Mouse (Mus musculus) heart, embryonic 15.5 days (tissue): ENCODE data around the gene Tmem150a. TPM values are rescaled to one million over a fixed set of nuclear protein-coding genes. Genes with fewer than 3 reads are reported as not detected.

ENCODE experiments used
- ATAC-seq: fragments of 200-750 bp; cut with Nextera tagmentation; replicated peaks from 2 replicates; pipeline ENCODE4 v1.8.0; 2017; ENCODE audit warnings: low read depth, moderate TSS enrichment; ENCODE audit not compliant: insufficient number of reproducible peaks, insufficient read depth, low FRiP score
- H3K27ac ChIP-seq: fragments of 300-500 bp; sonication (generic); 2 replicates; pipeline ENCODE4 v1.5.1; 2015; ENCODE audit warnings: mild to moderate bottlenecking, inconsistent platforms
- H3K27me3 ChIP-seq: fragments of 300-500 bp; sonication (generic); 2 replicates; pipeline ENCODE4 v1.6.1; 2015; ENCODE audit warnings: inconsistent platforms
- H3K36me3 ChIP-seq: fragments of 300-500 bp; sonication (generic); 2 replicates; pipeline ENCODE4 v1.6.1; 2015; ENCODE audit warnings: mild to moderate bottlenecking, inconsistent platforms
- H3K4me1 ChIP-seq: fragments of 300-500 bp; sonication (generic); replicated peaks from 2 replicates; pipeline ENCODE4 v1.6.1; 2015; ENCODE audit warnings: inconsistent platforms
- H3K4me2 ChIP-seq: fragments of 300-500 bp; sonication (generic); 2 replicates; pipeline ENCODE4 v1.6.1; 2015; ENCODE audit warnings: inconsistent platforms, mild to moderate bottlenecking, moderate library complexity
- H3K4me3 ChIP-seq: fragments of 300-500 bp; sonication (generic); 2 replicates; pipeline ENCODE4 v1.5.1; 2015; ENCODE audit warnings: mild to moderate bottlenecking, inconsistent platforms
- H3K9ac ChIP-seq: fragments of 300-500 bp; sonication (generic); 2 replicates; pipeline ENCODE4 v1.6.1; 2015; ENCODE audit warnings: mild to moderate bottlenecking, inconsistent platforms
- H3K9me3 ChIP-seq: fragments of 300-500 bp; sonication (generic); replicated peaks from 2 replicates; pipeline ENCODE4 v1.6.1; 2016; ENCODE audit warnings: inconsistent platforms
- WGBS: fragments of 180-500 bp; shearing (Covaris S2); methylation state at CpG from one replicate; pipeline ENCODE4 v1.1.7; 2015; ENCODE audit warnings: mixed read lengths; 5-methylcytosine and 5-hydroxymethylcytosine counted together
- polyA plus RNA-seq: library from polyadenylated mRNA; unstranded; fragments of >200 nt; fragmentation: Nextera tagmentation; extraction: Ambion mirVana; gene quantifications from 2 replicates; pipeline ENCODE4 v1.2.1, GENCODE M21; 2015

The Tmem150a gene
- 11.1 and 12.8 TPM in 2 replicates for polyA plus RNA-seq

DNA sequence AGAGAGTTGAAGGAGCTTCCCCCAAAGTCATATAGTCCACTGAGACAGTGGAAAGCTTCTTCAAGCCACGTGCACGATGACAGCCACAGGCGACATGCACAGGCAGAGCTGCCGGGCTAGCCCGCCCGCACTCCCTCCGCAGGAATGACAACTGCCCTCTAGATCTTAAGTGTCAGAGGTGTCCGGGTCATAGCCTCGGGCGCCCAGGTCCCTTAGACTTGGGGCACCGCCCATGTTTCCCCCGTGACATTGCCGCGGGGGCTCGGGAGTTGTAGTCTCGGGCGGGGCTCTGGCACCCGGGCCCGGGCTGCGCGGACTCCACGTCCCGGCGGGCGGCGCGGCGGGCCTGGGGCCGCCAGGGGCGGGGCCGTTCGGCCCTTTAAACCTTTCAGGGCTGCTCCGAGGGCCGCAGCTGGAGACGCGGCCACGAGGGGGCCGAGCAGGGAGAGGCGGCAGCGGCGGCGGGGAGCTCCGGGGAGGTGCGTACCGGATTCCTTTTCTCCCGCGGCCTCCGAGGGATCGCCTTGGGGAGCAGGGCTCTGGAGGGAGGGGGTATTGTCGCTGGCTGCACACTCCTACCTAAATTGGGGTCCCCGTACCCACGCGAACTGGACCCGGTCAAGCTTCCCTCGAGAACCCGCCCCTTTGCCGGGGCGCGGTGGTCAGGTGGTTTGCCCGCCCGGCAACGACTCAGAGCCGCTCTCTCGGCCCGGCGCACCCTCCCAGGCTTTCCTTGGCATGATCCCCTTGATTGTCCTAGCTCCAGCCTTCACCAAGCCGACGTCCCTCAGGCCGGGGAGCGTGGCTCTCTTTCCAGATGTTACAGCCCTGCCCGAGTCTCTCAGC lies at the start of gene Tmem150a:
Gene Tmem150a, plus strand, starts transcription at position 382 of the 846 bp plus-strand sequence.
- peaks cover 22% of the 10 kb centered on the region for H3K36me3 ChIP-seq
- H3K4me3 ChIP-seq: peak within 1 kb of the TSS; percentile 82
- WGBS: under 1% methylated on average over 70 of the region's 71 CpGs
- H3K4me1 ChIP-seq: peaks cover 54% of the 10 kb centered on the region
- H3K27ac ChIP-seq: peak within 1 kb of the TSS; percentile 29
- H3K4me2 ChIP-seq: peak within 1 kb of the TSS; percentile 94
- peak; percentile 93 for ATAC-seq
- H3K9ac ChIP-seq: peak within 1 kb of the TSS; percentile 75
- H3K27me3 ChIP-seq: no peaks in the 10 kb centered on the region
- no peaks in the 10 kb centered on the region for H3K9me3 ChIP-seq

DNA sequence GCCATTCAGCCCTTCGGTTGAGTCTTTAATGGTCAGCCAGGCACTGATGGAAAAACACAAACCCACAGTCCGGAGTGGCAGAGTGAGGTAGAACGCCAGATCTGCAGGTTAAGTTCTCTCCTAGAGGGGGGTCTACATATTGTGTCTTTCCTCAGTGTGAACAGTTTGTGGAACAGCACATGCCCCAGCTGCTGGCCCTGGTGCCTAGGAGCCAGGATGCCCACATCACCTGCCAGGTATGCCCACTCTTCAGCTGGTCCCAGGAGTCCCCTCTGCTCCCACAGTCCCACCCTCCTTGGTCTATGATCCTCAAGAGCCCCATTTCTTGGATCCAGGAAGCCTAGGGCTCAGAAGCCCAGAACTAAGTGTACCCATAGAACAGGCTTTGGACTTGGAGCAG lies 43.0 kb upstream of the Tmem150a start:
- no peaks in the 10 kb centered on the region for H3K27me3 ChIP-seq
- no peaks in the 10 kb centered on the region for H3K9me3 ChIP-seq
- no peak overlapping the region for H3K27ac ChIP-seq
- 89% methylated on average over 3 of the region's 3 CpGs for WGBS
- no peaks in the 10 kb centered on the region for H3K36me3 ChIP-seq
- H3K9ac ChIP-seq: no peak overlapping the region
- ATAC-seq: no peak
- H3K4me2 ChIP-seq: no peak overlapping the region
- no peak overlapping the region for H3K4me3 ChIP-seq
- peaks cover 20% of the 10 kb centered on the region for H3K4me1 ChIP-seq

DNA sequence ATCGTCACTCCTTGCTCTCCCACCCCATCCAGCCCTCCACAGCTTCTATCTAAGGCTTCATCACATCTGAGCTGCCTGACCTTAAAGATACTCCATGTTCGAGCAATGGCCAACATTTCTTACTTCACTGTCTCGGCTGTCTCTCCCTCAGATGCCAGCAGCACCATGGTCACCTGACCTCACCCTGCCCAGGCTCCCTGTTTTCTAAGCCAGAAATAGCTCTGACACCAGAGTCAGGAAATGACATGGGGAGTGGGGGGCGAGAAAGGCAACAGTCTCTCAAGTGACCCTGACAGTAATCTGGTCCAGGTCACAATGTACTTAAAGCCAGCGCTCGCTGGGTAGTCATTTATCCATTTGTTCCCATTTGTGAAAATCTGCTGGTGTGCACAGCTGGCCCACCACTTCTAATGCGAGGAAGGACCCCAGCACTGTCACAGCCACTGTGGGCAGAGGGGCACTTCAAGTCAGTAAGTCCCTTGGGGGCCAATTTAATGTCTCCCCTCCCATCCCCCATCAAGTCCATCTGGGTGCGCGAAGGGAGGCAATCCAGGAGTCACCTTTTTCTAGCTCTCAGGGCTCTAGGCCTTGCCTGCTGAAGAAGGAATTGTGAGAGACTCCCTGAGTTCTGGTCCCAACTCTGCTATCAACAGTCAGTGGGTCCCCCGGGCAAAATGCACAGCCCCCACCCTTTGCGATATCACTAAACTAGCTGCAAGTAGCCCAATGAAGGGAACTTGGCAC lies 42.0 kb upstream of the Tmem150a start:
- Histone ChIP-seq H3K36me3 (peaks cover 11% of the 10 kb centered on the region), H3K4me3 (no peak overlapping the region), H3K4me2 (no peak overlapping the region), H3K27me3 (no peaks in the 10 kb centered on the region), H3K27ac (peak overlapping the region; percentile 77), H3K9ac (no peak overlapping the region), H3K4me1 (peaks cover 20% of the 10 kb centered on the region), H3K9me3 (no peaks in the 10 kb centered on the region)
- ATAC-seq: peak; percentile 59; the same call in 1 of the 2 replicates
- 52% methylated on average over 11 of the region's 11 CpGs for WGBS

DNA sequence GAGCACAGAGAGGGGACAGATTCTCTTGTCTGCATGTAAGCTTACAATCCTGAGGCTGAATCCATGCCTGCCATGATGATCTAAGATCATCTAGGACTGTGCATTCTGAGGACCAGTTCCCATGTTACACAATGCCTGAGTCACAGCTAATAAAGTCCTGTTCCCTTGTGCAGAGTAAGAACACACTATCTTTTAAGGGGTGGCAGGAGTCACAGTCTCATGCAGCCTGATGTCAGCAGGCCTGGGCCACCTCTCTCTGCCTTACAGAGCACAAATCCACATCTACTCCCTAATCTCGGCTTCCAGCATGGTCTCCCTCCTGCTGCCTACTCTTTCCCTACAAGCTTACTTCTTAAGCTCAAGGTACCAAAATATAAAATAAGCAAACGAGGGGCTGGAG lies 39.9 kb upstream of the Tmem150a start:
- Histone ChIP-seq H3K36me3 (peaks cover 25% of the 10 kb centered on the region), H3K9me3 (no peaks in the 10 kb centered on the region), H3K9ac (no peak overlapping the region), H3K4me3 (no peak overlapping the region), H3K4me1 (peaks cover 20% of the 10 kb centered on the region), H3K27ac (peak overlapping the region; percentile 46; the same call in 1 of the 2 replicates), H3K27me3 (no peaks in the 10 kb centered on the region), H3K4me2 (no peak overlapping the region)
- ATAC-seq: no peak
- WGBS: 71% methylated on average over 2 of the region's 2 CpGs

DNA sequence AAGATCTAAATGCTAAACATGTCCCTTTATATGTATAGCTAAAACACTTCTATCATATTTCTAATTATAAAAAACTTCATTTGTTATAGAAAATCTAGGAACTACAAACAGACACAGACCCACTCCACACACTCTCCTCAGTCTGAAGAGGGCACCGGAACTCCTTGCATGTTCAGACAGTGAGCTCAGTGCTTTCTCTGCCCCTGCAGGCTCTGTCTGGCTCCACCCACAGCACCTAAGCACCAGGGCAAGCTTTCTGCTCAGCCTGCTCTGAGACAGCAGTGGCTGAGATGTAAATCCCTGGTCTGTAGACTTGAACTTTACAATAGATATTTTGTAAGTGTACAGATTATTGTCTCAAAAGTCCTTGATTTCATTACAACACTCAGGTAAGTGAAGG lies 39.2 kb upstream of the Tmem150a start:
- Histone ChIP-seq H3K9me3 (no peaks in the 10 kb centered on the region), H3K9ac (no peak overlapping the region), H3K27me3 (no peaks in the 10 kb centered on the region), H3K4me1 (peaks cover 20% of the 10 kb centered on the region), H3K27ac (peak overlapping the region; percentile 39; the same call in 1 of the 2 replicates), H3K4me3 (no peak overlapping the region), H3K36me3 (peaks cover 32% of the 10 kb centered on the region), H3K4me2 (no peak overlapping the region)
- 26% methylated on average over 1 of the region's 1 CpGs for WGBS
- no peak for ATAC-seq

DNA sequence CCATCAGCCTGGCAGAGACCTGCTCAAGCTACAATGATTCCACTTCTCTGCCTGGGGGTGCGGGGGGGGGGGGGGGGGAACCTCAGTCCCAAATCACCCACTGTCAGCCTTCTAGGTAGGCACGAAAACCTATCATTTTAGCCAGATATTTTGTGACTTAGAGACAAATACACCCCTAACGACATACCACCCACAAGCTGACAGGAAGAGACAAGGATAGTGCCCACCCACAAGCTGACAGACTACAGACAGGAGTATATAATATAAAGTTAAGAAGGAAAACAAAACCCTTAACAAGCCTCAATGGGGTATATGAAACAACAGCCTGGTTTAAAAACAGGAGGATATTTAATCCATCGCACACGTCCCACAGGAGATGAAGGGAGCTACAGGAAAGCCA lies 36.8 kb upstream of the Tmem150a start:
- no peak overlapping the region for H3K4me3 ChIP-seq
- H3K9me3 ChIP-seq: no peaks in the 10 kb centered on the region
- H3K27me3 ChIP-seq: no peaks in the 10 kb centered on the region
- 77% methylated on average over 5 of the region's 5 CpGs for WGBS
- no peak overlapping the region for H3K4me2 ChIP-seq
- no peak overlapping the region for H3K27ac ChIP-seq
- H3K9ac ChIP-seq: no peak overlapping the region
- H3K36me3 ChIP-seq: peaks cover 55% of the 10 kb centered on the region
- no peak for ATAC-seq
- peaks cover 9% of the 10 kb centered on the region for H3K4me1 ChIP-seq

DNA sequence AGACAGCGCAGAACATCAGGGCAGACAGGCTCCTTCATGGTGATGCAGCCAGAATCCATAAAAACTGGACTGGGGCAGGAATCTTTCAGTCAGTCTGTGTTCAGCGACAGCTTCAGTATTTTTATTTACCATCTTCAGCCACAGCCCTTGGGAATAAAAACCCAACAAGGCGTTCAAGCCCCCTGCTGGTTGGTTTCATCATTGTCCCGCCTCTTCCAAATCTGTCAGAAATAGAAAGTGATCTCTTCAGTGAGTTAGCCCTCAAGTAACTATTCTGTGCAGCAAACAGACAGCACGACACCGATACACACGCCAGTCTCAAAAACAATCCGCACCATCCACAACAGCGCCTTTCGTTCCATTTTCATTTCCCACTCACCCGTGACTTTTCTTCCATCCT lies 36.2 kb upstream of the Tmem150a start:
- Histone ChIP-seq H3K4me3 (no peak overlapping the region), H3K27me3 (no peaks in the 10 kb centered on the region), H3K27ac (no peak overlapping the region), H3K36me3 (peaks cover 59% of the 10 kb centered on the region), H3K4me1 (peaks cover 6% of the 10 kb centered on the region; the same call in 1 of the 2 replicates), H3K9ac (no peak overlapping the region), H3K4me2 (no peak overlapping the region), H3K9me3 (no peaks in the 10 kb centered on the region)
- 63% methylated on average over 11 of the region's 11 CpGs for WGBS
- no peak for ATAC-seq

DNA sequence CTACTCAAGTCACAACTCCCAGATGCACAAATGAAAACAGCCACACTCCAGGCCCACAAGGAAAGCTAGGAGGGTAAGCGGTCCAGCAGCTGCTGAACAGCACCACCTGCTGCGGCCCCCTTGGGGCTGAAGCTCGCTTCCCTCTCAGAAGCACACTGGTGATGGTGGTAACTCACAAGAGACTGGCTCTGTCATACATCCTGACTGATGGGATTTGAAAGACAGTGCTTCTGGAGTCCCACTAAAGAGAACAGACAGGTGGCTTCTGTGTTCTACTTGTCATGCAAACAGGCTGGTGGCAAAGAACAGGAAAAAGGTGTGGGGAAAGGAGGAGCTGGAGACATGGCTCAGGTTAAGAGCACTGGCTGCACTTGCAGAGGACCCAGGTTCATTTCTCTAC lies 32.3 kb upstream of the Tmem150a start:
- over 99% methylated on average over 3 of the region's 3 CpGs for WGBS
- Histone ChIP-seq H3K4me1 (no peaks in the 10 kb centered on the region), H3K36me3 (peaks cover 77% of the 10 kb centered on the region), H3K4me3 (no peak overlapping the region), H3K4me2 (no peak overlapping the region), H3K27me3 (no peaks in the 10 kb centered on the region), H3K9ac (no peak overlapping the region), H3K9me3 (no peaks in the 10 kb centered on the region), H3K27ac (no peak overlapping the region)
- ATAC-seq: no peak

DNA sequence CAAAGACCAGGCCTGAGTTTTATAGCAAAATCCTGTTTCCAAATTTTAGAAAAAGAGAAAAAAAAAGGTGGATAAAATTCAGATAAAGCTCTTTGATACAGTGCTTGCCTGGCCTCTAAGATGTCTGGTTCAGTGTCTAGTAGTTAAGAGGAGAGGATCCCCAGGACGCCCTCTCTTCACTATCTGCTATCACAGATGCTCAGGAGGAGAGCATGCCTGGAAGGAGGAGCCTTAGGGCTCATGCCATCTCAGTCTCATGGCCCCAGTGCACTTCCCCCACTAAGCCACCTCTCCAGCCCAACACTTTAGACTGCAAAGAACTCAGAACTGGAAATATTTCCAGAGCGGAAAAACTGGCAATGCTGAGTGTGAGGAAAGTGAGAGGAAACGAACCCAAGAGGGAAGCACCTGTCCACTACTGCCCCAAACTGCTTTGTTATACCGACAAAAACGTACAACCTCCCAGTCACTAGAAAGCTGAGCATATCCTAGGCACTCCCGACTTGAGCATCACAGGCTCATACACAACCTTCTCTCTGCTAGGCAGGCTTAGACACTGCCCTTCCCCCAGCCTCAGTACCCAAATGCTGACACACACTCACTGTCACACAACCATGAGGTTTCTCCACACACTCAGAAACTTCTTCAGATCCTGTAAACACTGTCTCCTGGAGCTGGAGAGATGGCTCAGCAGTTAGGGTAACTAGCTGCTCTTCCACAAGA lies 31.3 kb upstream of the Tmem150a start:
- H3K4me2 ChIP-seq: no peak overlapping the region
- H3K27me3 ChIP-seq: no peaks in the 10 kb centered on the region
- no peaks in the 10 kb centered on the region for H3K9me3 ChIP-seq
- peaks cover 79% of the 10 kb centered on the region for H3K36me3 ChIP-seq
- H3K4me1 ChIP-seq: no peaks in the 10 kb centered on the region
- no peak overlapping the region for H3K4me3 ChIP-seq
- WGBS: 84% methylated on average over 6 of the region's 6 CpGs
- no peak overlapping the region for H3K27ac ChIP-seq
- no peak for ATAC-seq
- no peak overlapping the region for H3K9ac ChIP-seq

DNA sequence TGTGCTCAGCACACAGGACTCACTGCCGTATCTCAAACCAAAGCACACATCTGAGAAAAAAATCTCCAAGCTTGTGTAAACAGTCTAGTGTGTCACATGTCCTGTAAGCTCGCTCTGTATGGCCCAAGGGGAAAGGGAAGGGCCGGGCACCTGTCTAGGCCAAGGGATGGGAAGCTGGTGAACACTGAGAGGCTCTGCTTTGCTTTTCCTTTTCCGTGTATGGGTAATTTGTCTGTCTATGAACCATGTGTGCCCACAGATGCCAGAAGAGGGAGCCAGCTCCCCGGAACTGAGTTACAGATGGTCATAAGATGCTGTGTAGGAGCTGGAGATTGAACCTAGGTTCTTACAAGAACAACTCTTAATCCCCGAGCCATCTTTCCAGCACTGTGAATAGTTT lies 29.0 kb upstream of the Tmem150a start:
- WGBS: 67% methylated on average over 6 of the region's 6 CpGs
- no peak for ATAC-seq

DNA sequence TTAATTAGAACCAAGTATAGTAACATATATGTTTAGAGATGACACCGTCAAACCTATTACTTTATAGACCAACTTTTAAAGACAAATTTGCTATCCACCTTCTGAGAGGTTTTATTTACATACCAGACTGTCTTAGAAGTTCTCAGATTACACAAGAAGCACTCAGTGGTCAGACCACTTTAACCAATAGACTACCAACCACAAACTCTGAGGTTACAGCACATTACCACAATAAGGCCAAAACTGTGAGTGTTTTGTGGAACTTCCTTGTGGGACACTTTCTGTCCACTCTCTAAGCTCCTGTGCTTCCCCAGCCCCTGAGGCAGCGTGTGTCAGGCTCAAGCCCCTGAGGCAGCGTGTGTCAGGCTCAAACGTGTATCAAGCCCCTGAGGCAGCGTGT lies 26.2 kb upstream of the Tmem150a start:
- ATAC-seq: no peak
- H3K9me3 ChIP-seq: no peaks in the 10 kb centered on the region
- no peak overlapping the region for H3K4me3 ChIP-seq
- 86% methylated on average over 5 of the region's 5 CpGs for WGBS
- H3K4me1 ChIP-seq: peaks cover 4% of the 10 kb centered on the region; the same call in 1 of the 2 replicates
- H3K9ac ChIP-seq: no peak overlapping the region
- H3K4me2 ChIP-seq: no peak overlapping the region
- H3K36me3 ChIP-seq: peaks cover 56% of the 10 kb centered on the region
- H3K27me3 ChIP-seq: no peaks in the 10 kb centered on the region
- H3K27ac ChIP-seq: no peak overlapping the region

More for the DNA sequence above, 29.0 kb upstream of the Tmem150a start:
- no peak overlapping the region for H3K4me3 ChIP-seq
- no peaks in the 10 kb centered on the region for H3K9me3 ChIP-seq
- no peak overlapping the region for H3K4me2 ChIP-seq
- no peak overlapping the region for H3K27ac ChIP-seq
- no peak overlapping the region for H3K9ac ChIP-seq
- peaks cover 70% of the 10 kb centered on the region for H3K36me3 ChIP-seq
- no peaks in the 10 kb centered on the region for H3K27me3 ChIP-seq
- no peaks in the 10 kb centered on the region for H3K4me1 ChIP-seq
